Mouse (Mus musculus): ENCODE results near the gene Igf1r.

DNA sequence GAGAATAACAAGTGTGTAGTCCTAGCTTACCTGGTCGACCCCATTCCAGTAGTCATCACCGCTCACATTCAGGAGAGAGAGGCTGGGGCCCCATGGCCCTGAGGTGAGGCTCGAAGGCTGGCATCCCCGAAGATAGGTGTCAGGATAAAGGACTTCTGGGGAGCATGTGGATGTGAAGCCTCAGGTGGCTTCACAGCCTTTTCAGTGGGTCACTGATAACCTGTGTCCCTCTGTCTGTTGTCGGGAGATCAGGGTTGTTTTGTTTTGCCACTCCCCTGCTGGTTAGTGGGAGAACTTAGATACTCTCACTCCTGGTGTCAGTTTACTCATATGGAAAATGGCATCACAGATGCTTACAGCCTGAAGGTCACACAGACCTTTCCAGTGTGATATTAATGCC, 32.9 kb downstream of the Igf1r start:
- no peak for TF ChIP-seq CTCF (IDR thresholded peaks at IDR 0.05; ENCODE audit: insufficient read depth, low read length)
- no peak for TF ChIP-seq POLR2A (IDR thresholded peaks at IDR 0.05; ENCODE audit: borderline replicate concordance, extremely low read depth, low read depth, low read length)

Measured in lung, adult 2 months (tissue).